Mouse (Mus musculus): ENCODE measurements around the gene Dcaf8.

- TF ChIP-seq CTCF (IDR thresholded peaks at IDR 0.05; ENCODE audit: extremely low read depth, insufficient read depth, insufficient read length, insufficient replicate concordance) (no peak), POLR2A (IDR thresholded peaks at IDR 0.05; ENCODE audit: low read depth, low read length) (no peak)
These were observed 73.6 kb downstream of the Dcaf8 start for GRCm38 (mm10) chr1:172221297-172222063.
